Mouse (Mus musculus): Measurements from ENCODE around the gene Lhfpl1. TPM values are rescaled to one million over a fixed set of nuclear protein-coding genes. Genes with fewer than 3 reads are reported as not detected.
"Not testable (repeated sequence)": the region's sequence is repeated elsewhere in the genome, so short reads cannot be mapped to it uniquely, and the experiment has no call there.

Lhfpl1 gene
- total RNA-seq (2015), result 0.27 TPM in 1 of 2 replicates, not detected in the other
- total RNA-seq (2017), result not detected in 2 replicates

GRCm38 (mm10) chrX:145348377-145349203 lies at the start of gene Lhfpl1:
Gene Lhfpl1, minus strand, starts transcription at chrX:145349089.
- ATAC-seq (ENCODE audit: poor library complexity, severe bottlenecking), result peak; percentile 64

GRCm38 (mm10) chrX:145371839-145372238 lies 22.9 kb upstream of the Lhfpl1 start:
- no peak for ATAC-seq (ENCODE audit: poor library complexity, severe bottlenecking)

- ATAC-seq (ENCODE audit: poor library complexity, severe bottlenecking), result no peak
These were observed 13.6 kb upstream of the Lhfpl1 start for GRCm38 (mm10) chrX:145362527-145362926.

- no peak for ATAC-seq (ENCODE audit: poor library complexity, severe bottlenecking)
These were observed 6.5 kb downstream of the Lhfpl1 start for GRCm38 (mm10) chrX:145342402-145342801.

- no peak for ATAC-seq (ENCODE audit: poor library complexity, severe bottlenecking)
These were observed 12.7 kb downstream of the Lhfpl1 start for GRCm38 (mm10) chrX:145336141-145336540.

GRCm38 (mm10) chrX:145308555-145308954 lies 40.3 kb downstream of the Lhfpl1 start:
- ATAC-seq (ENCODE audit: poor library complexity, severe bottlenecking), result no peak; the same call in 1 of the 2 replicates

- peak; percentile 77 for ATAC-seq (ENCODE audit: poor library complexity, severe bottlenecking)
These were observed 41.7 kb downstream of the Lhfpl1 start for GRCm38 (mm10) chrX:145307174-145307573.

- ATAC-seq (ENCODE audit: poor library complexity, severe bottlenecking), result not testable (repeated sequence)
These were observed 48.7 kb downstream of the Lhfpl1 start for GRCm38 (mm10) chrX:145300232-145300631.

GRCm38 (mm10) chrX:145272209-145272608 lies 76.7 kb downstream of the Lhfpl1 start:
- no peak for ATAC-seq (ENCODE audit: poor library complexity, severe bottlenecking)

GRCm38 (mm10) chrX:145271768-145272167 lies 77.1 kb downstream of the Lhfpl1 start:
- no peak for ATAC-seq (ENCODE audit: poor library complexity, severe bottlenecking)

- no peak for ATAC-seq (ENCODE audit: poor library complexity, severe bottlenecking)
These were observed 87.1 kb downstream of the Lhfpl1 start for GRCm38 (mm10) chrX:145261803-145262202.

Other genes with a start within 250 kb of the Lhfpl1 start
- gene Amot, start 156.1 kb upstream of the Lhfpl1 start, total RNA-seq (2015), result 1.9 and 3.7 TPM in 2 replicates
- gene Amot, start 156.1 kb upstream of the Lhfpl1 start, total RNA-seq (2017), result 3.6 and 4.6 TPM in 2 replicates